Mouse (Mus musculus) layer of hippocampus, adult 8-10 months (tissue): ENCODE data around the gene Ccdc125. TPM values are rescaled to one million over a fixed set of nuclear protein-coding genes. Genes with fewer than 3 reads are reported as not detected.

ENCODE experiments used
- DNase-seq, 2 experiments: peaks; one replicate each; pipeline ENCODE4 v3.0.0; 2022; ENCODE audit warnings: low spot score in 2 of 2
- total RNA-seq, 4 experiments: library from RNA; stranded (reverse); gene quantifications; 2 replicates each; pipeline ENCODE4 v1.2.4; 2022

Ccdc125 gene
- under 1 TPM in 3 of 4 experiments, not detected in 1; 0.12 to 0.38 (median 0.18) TPM for total RNA-seq

DNA sequence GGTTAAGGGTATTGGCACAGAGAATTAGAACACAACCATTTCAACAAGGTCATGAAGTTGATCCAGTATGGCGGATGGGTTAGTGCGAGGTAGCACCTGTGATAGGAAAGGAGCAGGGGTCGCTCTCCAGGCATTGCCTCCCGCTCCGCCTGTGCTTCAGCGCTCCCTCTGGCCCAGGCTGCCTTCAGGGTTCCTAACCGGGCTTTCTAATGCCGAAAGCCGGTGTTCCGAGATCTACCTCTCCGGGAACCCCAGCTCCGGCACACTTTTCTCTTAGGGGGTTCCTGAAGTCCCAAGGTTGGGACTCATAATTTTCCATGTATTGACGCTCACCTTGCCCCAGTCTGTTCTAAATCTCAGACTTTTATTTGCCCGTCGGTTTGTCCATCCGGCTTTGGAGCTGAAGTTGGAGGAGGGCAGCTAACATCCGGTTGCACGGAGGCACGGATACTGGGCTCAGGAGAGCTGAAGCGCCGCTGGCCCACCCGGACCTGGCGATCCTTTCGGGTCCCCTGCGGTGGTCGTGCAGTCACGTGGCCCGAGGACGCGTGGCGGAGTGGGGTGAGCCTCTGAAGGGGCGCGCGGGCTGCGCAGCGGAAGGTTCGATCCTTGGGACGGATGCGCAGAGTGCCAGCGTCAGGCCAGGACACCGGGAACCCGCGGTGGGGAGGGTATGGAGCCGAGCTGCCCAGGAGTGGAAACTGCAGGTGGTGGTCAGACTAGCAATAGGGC is at the start of gene Ccdc125:
TSS of gene Ccdc125 (plus strand) at position 427 of the 732 bp plus-strand sequence.
- DNase-seq = no peak

DNA sequence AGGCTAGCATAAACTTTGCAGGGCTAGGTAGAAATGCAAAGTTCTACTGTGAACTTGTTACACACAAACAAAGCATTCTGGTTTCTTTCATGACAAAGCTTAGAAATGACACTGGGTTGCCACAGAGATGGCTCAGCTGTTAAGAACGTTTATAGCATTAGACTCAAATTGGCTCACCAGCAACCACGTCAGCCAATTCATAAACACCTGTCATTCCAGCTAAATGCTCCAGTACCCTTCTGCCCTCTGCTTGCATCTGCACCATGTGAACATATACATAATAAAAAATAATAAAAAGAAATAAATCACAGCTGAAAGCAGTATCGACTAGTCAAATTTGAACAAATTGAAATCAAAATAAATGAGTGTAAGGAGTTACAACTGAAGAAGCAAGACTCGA is 47.3 kb upstream of the Ccdc125 start:
- DNase-seq = no peak

DNA sequence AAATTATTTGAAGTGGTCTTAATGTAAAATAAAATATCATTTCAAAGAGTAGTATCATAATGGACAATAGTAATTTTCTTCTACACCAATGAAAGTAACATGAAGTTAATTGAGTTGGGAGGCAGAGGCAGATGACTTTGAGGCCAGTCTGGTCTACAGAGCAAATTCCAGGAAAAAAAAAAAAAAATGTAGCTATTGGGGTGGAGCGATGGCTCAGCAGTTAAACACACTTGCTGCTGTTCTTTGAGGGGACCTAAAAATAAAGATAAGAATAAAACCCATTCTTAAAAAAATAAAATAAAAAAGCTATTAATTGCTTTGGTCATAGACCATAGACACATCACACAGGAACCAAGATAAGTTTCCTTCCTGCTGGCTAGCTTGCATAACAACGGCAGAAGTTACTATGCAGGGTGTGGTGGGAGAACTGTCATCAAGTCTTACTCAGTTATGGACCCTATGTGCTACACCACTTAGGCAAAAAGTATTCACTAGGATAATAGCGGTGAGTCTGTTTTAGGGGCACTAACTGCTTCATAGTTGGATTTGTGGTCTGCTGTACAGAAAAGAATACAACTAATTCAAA is 35.3 kb upstream of the Ccdc125 start:
- DNase-seq = no peak

DNA sequence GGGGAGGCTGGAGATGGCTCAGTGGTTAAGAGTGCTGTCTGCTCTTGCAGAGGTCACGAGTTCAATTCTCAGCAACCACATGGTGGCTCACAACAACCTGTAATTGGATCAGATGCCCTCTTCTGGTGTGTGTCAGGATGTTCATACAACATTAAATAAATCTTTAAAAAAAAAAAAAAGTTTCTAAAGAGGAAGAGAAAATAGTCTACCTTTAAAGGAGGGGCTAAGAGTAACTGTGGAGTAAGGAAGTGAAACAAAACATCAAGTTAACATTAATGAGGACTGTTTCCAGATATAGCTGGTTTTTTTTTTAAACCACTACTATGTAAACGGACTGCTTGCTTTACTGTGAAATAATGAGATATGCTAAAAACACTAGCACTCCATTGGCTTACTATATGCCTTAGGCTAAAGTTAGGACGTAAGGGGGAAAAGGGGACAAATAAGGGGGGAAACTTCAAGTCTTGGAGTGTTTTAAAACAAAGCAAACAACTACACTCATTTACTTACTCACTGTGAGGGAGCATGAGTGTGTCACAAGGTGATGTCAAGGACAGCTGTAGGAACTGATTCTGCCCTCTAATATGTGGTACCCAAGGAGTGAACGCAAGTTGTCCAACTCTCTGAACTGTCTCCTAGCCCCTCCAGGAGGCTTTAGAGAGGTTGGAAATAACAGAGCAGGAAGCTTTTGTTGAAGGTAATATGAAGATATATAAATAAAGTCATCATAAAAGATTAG is 26.9 kb upstream of the Ccdc125 start:
- no peak for DNase-seq

DNA sequence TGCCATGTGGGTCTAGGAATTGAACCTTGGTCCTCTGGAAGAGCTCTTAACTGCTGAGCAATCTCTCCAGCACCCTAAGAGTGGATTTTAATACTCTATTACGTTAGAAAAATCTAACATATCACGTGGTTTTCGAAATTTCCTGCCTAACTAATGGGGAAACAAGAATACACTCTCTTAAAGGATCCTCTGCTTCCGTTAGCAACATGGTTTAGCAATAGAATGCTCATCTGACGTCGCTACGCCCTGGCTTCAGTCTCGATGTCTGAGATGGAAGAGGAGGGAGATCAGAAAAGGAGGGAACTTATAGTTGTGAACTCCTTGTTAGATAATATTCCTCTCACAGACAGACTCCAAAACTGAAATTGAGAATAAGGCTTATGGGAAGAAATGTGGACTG is 21.3 kb upstream of the Ccdc125 start:
- DNase-seq = no peak

DNA sequence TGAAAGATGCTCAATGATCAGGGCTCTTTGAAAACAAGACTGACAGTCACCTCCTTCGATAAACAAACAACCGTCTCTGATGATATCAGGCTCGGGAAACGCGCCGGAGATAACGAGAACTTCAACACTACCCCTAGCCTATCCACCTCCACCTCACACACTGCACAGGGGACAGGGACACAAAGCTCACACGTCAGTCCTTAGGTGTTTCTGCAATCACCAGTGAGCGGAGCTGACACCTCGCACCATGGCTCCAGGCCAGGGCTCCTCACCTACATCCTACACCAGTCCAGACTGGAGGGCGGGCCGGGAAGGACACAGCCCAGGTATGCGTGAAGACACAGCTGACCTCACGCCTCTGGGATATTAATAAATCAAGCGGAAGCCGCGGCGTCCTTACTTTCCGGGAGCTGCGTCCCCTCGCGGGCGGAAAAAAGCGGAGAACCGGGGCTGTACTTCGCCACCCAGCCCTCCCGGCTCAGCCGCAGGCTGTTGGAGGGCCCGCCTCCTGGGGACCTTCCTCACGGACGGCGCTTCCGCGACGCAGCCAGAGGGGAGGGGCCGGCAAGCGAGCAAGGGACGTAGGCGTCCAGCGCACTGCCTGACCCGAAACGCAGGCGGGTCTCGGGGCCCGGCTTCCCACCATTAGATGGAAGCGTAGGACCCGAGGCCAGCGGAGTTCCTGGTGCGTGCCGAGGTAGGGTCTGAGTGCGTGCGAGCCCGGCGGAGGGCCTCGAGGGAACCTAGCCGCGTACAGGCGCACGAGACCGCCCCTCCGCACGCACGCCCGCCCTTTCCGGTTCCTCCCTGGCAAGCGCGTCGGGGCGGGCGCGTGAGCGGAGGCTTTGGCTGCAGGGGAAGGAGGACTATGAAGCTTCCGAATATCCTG is 18.7 kb upstream of the Ccdc125 start, which contains the start of the genes Ak6 and Rad17:
TSS of gene Ak6 (plus strand) at position 430 of the 889 bp plus-strand sequence.
TSS of gene Rad17 (minus strand) at position 502 of the 889 bp plus-strand sequence.
- peak; percentile 88 to 95 for DNase-seq

DNA sequence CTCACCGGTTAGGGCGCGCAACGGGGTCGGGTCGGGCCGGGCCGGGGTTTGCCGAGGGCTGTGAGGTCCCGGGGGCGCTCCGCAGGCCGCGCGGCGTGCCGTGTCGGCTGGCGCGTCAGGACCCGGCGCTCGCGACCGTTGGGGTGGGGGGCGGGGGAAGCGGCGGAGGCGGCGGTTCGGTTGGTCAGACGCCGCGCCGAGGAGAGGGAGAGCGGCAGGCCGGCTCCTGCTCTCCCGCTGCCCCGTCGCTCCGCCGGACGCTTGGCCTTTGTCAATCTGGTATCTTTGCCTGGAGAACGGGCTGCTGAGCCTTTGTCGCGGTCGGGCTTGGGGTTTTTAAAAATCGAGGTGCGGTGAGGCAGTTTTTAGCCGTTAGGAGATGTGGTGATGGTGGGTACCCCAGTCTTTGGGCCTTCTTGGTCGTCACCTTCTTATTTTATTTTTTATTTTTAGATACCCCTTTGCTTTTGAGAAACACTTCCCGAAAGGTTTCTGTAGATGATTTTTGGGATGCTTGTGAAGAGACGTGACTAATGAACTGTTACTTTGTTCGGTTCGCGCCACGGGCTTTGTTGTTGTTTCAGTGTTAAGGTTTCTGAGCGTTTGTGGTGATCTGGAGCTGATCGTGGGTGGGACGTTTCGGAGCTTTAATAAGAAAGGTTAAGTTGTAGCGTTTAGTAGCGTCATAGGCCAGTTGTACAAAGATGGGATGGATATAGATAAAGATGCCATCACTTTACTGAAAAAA is 17.9 kb upstream of the Ccdc125 start, which contains the start of gene Taf9:
TSS of gene Taf9 (plus strand) at position 141 of the 748 bp plus-strand sequence.
- DNase-seq = no peak

DNA sequence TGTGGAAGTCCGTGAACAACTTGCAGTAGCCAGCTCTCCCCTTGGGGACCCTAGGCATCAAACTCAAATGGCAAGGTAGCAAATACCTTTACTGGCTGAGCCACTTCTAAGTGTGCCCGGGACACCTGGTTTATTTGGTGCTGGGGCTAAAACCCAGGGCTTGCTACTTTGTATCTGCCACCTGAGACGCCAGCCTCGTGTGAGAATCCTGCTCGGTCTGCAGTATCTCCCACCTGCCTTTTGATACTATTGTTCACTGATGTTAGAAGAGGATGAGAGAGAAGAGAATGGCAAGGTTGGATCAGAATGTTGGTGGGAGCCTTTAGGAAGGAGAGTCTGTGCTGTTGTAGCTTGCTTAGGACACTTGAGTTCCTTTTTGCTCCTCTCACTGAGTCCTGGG is 11.4 kb upstream of the Ccdc125 start:
- DNase-seq = no peak

DNA sequence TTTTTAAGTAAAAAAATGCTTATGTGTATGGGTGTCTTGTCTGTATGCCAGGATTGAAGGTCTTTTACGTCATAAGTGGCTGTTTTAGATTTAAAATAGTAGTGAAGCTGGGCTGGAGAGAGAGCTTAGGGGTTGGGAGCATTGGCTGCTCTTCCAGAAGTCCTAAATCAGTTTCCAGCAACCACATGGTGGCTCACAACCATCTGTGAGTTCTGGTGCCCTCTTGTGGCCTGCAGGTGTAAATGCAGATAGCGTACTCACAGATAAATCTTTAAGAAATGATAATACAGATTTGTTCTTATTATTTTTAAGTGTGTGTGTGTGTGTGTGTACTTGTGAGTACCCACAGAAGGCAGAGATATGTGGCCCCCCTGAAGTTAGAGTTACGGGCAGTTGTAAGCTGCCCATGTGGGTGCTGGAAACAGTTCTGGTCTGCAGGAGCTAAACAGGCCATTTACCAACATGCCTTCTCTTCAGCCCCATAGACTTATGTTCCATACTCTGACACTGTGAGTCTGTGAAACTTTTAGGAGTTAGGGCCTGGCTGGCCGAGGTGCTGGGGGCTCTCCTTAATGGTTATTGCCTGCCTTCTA is 9.6 kb upstream of the Ccdc125 start:
- peak in 1 of 2 experiments; percentile 38 for DNase-seq

DNA sequence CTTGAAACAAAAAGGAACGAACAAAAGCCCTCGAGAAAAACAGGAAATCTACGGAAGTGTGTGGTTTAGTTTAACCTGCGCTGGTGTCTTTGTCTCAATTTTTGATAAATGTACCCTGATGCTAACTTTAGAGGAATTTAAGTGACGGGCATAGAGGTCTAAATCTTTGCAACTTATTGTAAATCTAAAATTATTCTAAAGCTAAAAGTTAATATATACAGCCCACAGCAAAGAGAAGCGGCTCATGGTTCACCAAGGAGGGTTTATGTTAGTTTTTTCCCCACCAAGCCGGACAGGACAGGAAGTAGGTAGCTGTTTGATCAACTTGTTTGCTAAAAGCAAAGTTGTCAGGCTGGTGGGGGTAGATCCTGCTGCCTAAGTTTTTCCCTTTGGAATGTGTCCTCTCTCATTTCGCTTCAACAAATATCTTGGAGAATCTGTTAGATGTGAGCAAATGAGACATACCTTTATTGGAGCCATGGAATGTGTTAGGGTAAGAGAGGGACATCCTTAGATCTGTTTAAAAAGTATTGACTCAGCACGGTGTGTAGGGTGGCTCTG is 744 bp downstream of the Ccdc125 start:
- DNase-seq = no peak

DNA sequence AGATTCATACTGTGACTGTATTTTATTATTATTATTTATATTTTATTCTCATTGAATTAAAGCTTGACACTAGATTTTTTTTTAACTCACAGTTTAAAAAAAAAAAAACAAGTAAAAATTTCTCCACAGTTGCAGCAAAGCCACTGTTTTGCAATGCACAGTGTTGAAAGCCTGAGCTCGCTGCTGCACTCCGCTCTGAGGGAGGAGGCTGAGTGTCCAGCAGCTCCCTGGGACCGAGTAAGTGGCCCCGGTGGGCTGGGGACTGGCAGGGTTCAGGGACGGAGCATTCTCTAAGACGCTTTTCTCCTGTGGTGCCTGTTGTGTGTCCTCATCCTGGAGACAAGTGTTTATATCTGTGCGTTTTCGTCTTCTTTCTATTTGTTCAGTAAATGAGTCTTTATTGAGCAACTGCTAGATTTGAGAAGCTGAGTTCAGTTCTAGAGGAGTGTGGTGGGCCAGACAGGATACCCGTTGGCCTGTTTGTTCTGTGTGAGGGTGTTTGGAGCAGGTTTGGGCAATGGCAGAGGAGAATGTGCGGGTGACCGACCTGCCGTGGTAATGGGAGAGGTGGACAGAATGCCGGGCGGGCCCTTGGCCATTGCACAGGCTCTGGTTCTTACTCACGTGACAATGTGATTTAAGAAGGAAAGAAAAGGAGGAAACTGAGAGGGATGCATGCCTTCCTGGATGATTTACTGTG is 6.6 kb downstream of the Ccdc125 start:
- DNase-seq = no peak

DNA sequence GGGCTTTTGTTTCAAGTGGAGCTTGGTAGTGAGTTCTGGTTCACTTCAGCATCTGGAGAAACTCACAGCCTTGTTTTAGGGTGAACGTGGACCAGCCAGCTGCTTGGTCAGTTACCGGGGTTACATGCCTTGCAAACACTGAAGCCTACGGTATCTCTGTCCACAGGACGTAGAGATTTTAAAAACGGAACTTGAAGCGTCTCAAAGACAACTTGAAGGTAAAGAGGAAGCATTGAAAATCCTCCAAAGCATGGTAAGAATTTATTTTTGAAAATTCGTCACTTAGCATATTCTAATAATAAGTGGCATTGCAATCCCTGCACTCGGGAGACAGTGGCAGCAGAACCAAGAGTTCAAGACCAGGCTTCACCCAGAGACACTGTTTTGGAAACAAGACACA is 12.1 kb downstream of the Ccdc125 start:
- DNase-seq = no peak

DNA sequence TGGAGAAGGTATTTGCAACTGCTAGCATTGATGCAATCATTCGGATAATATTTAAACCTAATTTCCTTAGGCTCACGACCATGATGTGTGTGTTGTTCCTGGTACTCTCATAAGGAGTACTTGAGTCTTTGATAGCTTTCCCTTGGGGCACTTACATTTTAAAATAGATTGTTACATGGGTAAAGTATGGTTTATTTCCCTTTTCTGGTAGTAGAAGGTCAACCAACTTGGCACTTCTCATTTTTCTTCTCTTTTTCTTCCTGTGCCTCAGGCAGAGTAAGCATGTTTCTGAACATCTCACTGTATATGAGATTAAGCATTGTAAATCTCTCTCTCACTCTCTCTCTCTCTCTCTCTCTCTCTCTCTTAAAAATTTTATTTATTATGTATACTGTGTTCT is 13.3 kb downstream of the Ccdc125 start:
- no peak for DNase-seq

DNA sequence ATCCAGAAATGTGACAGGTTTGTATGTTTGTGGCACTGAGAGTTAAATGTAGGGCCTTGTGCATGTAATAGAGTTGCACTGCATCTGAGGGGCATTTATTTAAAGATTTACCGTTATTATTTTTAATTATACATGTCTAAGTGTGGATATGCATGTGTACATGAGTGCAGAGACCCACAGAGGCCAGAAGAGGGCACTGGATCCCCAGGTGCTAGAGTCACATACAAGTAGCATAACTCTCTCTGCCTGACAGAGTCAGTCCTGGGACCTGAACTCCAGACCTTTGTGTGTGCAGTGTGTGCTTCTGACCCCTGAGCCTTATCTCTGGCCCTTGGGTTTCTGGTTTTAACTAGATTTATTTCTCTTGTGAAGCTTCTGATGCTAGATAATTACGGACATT is 14.8 kb downstream of the Ccdc125 start:
- no peak for DNase-seq

DNA sequence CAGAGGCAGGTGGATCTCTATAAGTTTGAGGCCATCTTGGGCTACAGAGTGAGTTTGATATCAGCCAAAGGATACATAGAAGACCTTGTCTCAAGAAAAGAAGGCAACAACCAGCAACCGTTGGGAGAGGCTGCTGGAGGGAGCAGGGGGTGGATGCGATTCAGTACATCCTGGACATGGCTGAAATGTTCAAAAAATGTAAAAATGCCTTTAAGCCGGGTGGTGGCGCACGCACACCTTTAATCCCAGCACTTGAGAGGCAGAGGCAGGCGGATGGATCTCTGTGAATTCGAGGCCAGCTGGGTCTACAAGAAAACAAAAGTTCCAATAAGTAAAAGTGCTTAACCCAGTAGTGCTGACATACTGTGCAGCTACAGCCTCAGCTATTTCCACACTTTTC is 18.0 kb downstream of the Ccdc125 start:
- no peak for DNase-seq

DNA sequence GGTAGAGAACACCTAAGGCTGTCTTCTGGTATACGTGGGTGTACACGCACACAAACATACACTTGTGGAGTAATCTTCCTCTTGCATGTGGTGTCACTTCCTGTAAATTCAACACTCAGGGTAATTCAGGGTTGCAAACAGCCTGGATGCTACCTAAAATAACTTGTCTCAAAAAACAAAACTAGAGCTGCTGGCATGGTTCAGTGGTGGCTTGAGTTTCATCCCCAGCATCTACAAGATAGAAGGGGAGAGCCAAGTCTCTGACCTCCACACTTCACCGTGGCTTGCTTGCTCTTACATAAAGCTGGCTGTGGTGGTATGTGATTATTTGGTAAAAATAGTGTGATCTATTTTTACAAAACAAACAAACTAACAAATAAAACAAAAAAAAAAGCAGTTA is 28.0 kb downstream of the Ccdc125 start:
- no peak for DNase-seq

DNA sequence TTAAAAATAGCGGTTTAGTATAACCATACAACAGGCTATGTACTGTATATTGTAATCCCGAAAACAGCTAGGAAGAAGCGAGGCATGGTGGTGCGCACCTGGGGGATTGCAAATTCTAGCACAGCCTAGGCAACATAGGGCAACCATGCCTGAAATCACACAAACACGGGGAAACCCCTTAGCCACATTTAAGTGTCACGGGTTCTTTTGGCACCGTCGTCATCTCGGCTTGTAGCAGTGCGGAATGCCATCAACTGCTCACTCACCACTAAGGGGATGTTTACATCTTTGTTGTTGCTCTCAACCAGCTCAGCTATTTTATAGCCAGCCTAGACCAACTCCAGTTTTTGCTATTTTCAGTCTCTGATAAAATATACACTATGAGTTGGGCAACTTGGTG is 29.3 kb downstream of the Ccdc125 start:
- no peak for DNase-seq

DNA sequence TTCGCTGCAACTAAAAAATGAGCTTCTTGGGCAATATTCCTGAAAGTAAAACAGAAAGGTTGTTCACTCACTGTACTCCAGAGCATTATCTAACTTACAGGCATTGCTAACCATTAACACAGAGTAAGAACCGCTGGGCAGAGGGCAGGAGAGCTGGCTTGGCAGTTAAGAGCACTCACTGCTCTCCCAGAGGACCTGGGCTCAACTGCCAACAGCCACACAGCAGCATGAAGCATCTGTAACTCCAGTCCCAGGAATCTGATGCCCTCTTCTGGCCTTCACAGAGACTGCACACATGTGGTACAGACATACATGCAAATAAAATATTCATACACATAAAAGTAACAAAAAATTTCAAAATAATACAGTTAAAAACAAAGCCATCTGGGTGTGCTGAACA is 34.0 kb downstream of the Ccdc125 start:
- no peak for DNase-seq

DNA sequence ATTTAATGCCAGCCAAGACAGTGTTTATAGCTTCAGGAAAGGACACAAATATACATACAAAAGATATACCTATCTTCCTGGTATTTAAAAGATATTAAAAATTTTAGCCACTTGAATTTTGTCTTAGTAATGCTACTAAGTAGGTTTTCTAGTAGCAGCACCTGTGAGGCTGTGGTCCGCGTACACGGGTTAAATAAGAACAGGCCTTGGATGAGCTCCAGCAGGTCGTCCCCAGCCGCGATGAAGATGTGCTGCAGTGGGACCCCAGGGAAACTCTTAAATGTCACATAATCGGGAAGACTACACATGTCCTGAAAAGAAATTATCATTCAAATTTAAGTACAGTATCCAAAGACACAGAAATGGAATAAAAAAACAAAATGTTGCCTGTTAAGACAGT is 36.7 kb downstream of the Ccdc125 start:
- no peak for DNase-seq
